Mouse (Mus musculus) stomach, postnatal 0 days (tissue): ENCODE measurements around the gene Pgd.

ENCODE experiments used
- CTCF ChIP-seq: IDR thresholded peaks from 2 replicates; pipeline ENCODE4 v1.5.1; 2016; ENCODE audit warnings: antibody characterized with exemption, low read depth, mild to moderate bottlenecking, moderate library complexity
- EP300 ChIP-seq: optimal IDR thresholded peaks from 2 replicates; pipeline ENCODE3; 2016; ENCODE audit warnings: antibody characterized with exemption

DNA sequence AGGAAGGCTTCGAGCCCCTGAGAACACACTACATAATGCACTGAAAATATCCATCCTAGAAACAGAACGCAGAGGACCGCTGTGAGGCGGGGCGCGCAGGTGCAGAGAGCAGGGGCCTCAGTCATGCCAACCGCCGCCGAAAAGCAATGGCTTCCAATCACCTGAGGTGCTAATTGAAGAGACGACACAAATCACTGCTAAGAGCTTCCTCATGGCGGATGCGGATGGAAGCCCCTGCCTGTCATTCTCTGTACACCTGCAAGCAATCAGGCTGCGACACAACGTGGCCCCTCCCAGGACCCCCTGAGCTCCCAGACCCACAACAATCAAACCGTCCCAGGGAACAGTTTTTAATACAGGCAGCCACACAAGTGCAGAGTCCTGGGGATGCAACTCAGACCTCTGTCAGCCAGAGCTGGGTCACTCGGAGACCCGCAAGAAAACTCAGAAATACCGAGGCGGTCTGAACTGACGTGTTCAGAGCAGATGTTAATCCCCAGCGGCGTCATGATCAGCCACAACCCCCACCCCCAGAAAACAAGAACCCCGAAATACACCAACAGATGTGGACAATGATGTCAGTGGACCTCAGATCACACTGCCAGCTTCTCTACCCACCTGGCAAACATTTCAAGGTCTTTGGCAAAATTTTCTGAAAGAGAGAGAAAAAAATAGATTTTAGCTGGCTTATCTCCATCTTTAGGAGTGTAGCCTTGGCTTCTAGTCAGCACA lies 35.4 kb downstream of the Pgd start:
- TF ChIP-seq CTCF (no peak), EP300 (no peak)
